21 mouse cellular contexts compared by ENCODE assay signal in genomic region chr19:36700937-36701336, GRCm38 (mm10). TPM values are rescaled to one million over a fixed set of nuclear protein-coding genes. Genes with fewer than 3 reads are reported as not detected.
A peak's percentile ranks its signal among the peaks of the same experiment; 100 is the strongest.
DNase-seq lines count a peak whose midpoint lies in the region; ATAC-seq and TF ChIP-seq lines count a peak whose summit lies in the region.
"Had no signal": no experiment of that assay in that cellular context is flagged by ENCODE, and none has a peak within 500 bp of the region (broad histone marks: within the 10 kb centered on the region; RNA-seq: fewer than 3 reads in every experiment).

No protein-coding gene starts in this region.

- H3K36me3 ChIP-seq in intestine, embryonic 14.5 days (ENCODE audit: control insufficient read depth, insufficient read depth, low read length), result no peaks in the 10 kb centered on the region
- H3K36me3 ChIP-seq in intestine, postnatal 0 days (ENCODE audit: control insufficient read depth, insufficient read depth), result no peaks in the 10 kb centered on the region
- H3K36me3 ChIP-seq in lung, postnatal 0 days (ENCODE audit: insufficient read depth, low read length), result no peaks in the 10 kb centered on the region
- H3K36me3 ChIP-seq in stomach, embryonic 15.5 days, result no peaks in the 10 kb centered on the region
- H3K36me3 ChIP-seq: hindbrain, embryonic 12.5 days; liver, embryonic 13.5 days; midbrain, embryonic 12.5 days; neural tube, embryonic 15.5 days had no signal

- no peak overlapping the region for H3K9ac ChIP-seq in intestine, embryonic 14.5 days (ENCODE audit: low read length)
- H3K9ac ChIP-seq in intestine, postnatal 0 days (ENCODE audit: low read depth, low read length), result no peak overlapping the region
- H3K9ac ChIP-seq in lung, postnatal 0 days (replicated peaks; ENCODE audit: low read depth), result no peak overlapping the region
- H3K9ac ChIP-seq in stomach, embryonic 15.5 days, result no peak overlapping the region
- H3K9ac ChIP-seq: forebrain, postnatal 0 days; hindbrain, embryonic 12.5 days; liver, embryonic 13.5 days; midbrain, embryonic 12.5 days; neural tube, embryonic 15.5 days had no signal

- H3K9me3 ChIP-seq in intestine, embryonic 14.5 days (ENCODE audit: control insufficient read depth, low read length), result no peaks in the 10 kb centered on the region
- no peaks in the 10 kb centered on the region for H3K9me3 ChIP-seq in intestine, postnatal 0 days (ENCODE audit: control insufficient read depth)
- no peaks in the 10 kb centered on the region; the same call in 1 of the 2 replicates for H3K9me3 ChIP-seq in lung, postnatal 0 days (ENCODE audit: low read length)
- H3K9me3 ChIP-seq in stomach, embryonic 15.5 days, result 0 out of 2 replicates have a peak, but pooled peaks cover 4% of the 10 kb centered on the region
- H3K9me3 ChIP-seq: liver, embryonic 13.5 days; midbrain, embryonic 12.5 days; neural tube, embryonic 15.5 days had no signal

- 0 out of 2 replicates have a peak, but pooled peaks have one; percentile 3 for ATAC-seq in frontal cortex, adult (ENCODE audit: low TSS enrichment)
- ATAC-seq in intestine, embryonic 14.5 days (replicated peaks; ENCODE audit: low FRiP score, low TSS enrichment, low read depth), result no peak
- no peak for ATAC-seq in intestine, postnatal 0 days
- no peak for ATAC-seq in lung, postnatal 0 days
- ATAC-seq in stomach, embryonic 15.5 days (ENCODE audit: insufficient read depth, low FRiP score, low read depth), result no peak
- ATAC-seq in granulocyte monocyte progenitor cell, adult 5-6 weeks (replicated peaks; ENCODE audit: poor library complexity, severe bottlenecking), result no peak
- ATAC-seq: forebrain, postnatal 0 days had no signal

- TF ChIP-seq CTCF in intestine, postnatal 0 days (IDR thresholded peaks at IDR 0.05; ENCODE audit: low read depth), result no peak
- TF ChIP-seq CTCF in lung, postnatal 0 days (IDR thresholded peaks at IDR 0.05), result no peak

- H3K4me1 ChIP-seq in intestine, embryonic 14.5 days (replicated peaks; ENCODE audit: control insufficient read depth, insufficient read depth, low read length), result peaks cover 25% of the 10 kb centered on the region; the same call in 1 of the 2 replicates
- no peaks in the 10 kb centered on the region for H3K4me1 ChIP-seq in intestine, postnatal 0 days (replicated peaks; ENCODE audit: control insufficient read depth, insufficient read depth, low read length)
- peaks cover 26% of the 10 kb centered on the region; the same call in 1 of the 2 replicates for H3K4me1 ChIP-seq in lung, postnatal 0 days (ENCODE audit: insufficient read depth, low read depth, low read length)
- H3K4me1 ChIP-seq in stomach, embryonic 15.5 days, result peaks cover 29% of the 10 kb centered on the region

- no peaks in the 10 kb centered on the region for H3K27me3 ChIP-seq in intestine, embryonic 14.5 days (replicated peaks; ENCODE audit: control insufficient read depth, insufficient read depth, low read length)
- H3K27me3 ChIP-seq in intestine, postnatal 0 days (replicated peaks; ENCODE audit: control insufficient read depth, insufficient read depth, low read length), result no peaks in the 10 kb centered on the region
- H3K27me3 ChIP-seq in lung, postnatal 0 days (replicated peaks; ENCODE audit: insufficient read depth, low read length), result no peaks in the 10 kb centered on the region
- no peaks in the 10 kb centered on the region for H3K27me3 ChIP-seq in stomach, embryonic 15.5 days (replicated peaks)
- H3K27me3 ChIP-seq: CH12.LX; hindbrain, embryonic 12.5 days; liver, embryonic 13.5 days; midbrain, embryonic 12.5 days; neural tube, embryonic 15.5 days had no signal

- H3K4me2 ChIP-seq in intestine, embryonic 14.5 days (ENCODE audit: low read length), result no peak overlapping the region
- H3K4me2 ChIP-seq in intestine, postnatal 0 days (replicated peaks; ENCODE audit: low read depth), result no peak overlapping the region
- H3K4me2 ChIP-seq in lung, postnatal 0 days (replicated peaks; ENCODE audit: low read depth, low read length), result no peak overlapping the region
- H3K4me2 ChIP-seq in stomach, embryonic 15.5 days, result no peak overlapping the region
- H3K4me2 ChIP-seq: hindbrain, embryonic 12.5 days; liver, embryonic 13.5 days; midbrain, embryonic 12.5 days; neural tube, embryonic 15.5 days had no signal

- WGBS in intestine, embryonic 14.5 days, result 59% methylated on average over 4 of the region's 4 CpGs
- 67% methylated on average over 4 of the region's 4 CpGs for WGBS in intestine, postnatal 0 days
- WGBS in lung, postnatal 0 days, result 61% methylated on average over 4 of the region's 4 CpGs
- 61% methylated on average over 4 of the region's 4 CpGs for WGBS in stomach, embryonic 15.5 days

- H3K4me3 ChIP-seq in intestine, embryonic 14.5 days (ENCODE audit: low read depth, low read length), result no peak overlapping the region
- H3K4me3 ChIP-seq in intestine, postnatal 0 days (ENCODE audit: low read depth, low read length), result no peak overlapping the region
- H3K4me3 ChIP-seq in lung, postnatal 0 days (ENCODE audit: low read depth, low read length), result no peak overlapping the region
- no peak overlapping the region for H3K4me3 ChIP-seq in stomach, embryonic 15.5 days (replicated peaks)
- H3K4me3 ChIP-seq: hindbrain, embryonic 12.5 days; liver, embryonic 13.5 days; midbrain, embryonic 12.5 days; myocyte; neural tube, embryonic 15.5 days had no signal

- no peak for TF ChIP-seq EP300 in lung, postnatal 0 days (IDR thresholded peaks at IDR 0.05)

- no peak for DNase-seq in frontal cortex, postnatal 36 days (ENCODE audit: low spot score in 2 of 2)
- DNase-seq in intestine, embryonic 14.5 days (ENCODE audit: low spot score), result no peak
- no peak for DNase-seq in lung, postnatal 0 days (ENCODE audit: low spot score)
- DNase-seq in lung, postnatal 4 days, result no peak
- DNase-seq: forebrain, postnatal 0 days; gastrocnemius, postnatal 14 days; kidney, adult 18-20 months; kidney, postnatal 14 days; liver, embryonic 13.5 days; right cerebral cortex, postnatal 25 days; thymus, adult 2 months had no signal

- peak overlapping the region; percentile 54 for H3K27ac ChIP-seq in intestine, embryonic 14.5 days (ENCODE audit: low read depth)
- H3K27ac ChIP-seq in intestine, postnatal 0 days (ENCODE audit: low read depth, low read length), result no peak overlapping the region
- peak overlapping the region; percentile 66 for H3K27ac ChIP-seq in lung, postnatal 0 days (ENCODE audit: low read length)
- H3K27ac ChIP-seq in stomach, embryonic 15.5 days, result peak overlapping the region; percentile 74
- H3K27ac ChIP-seq: hindbrain, embryonic 12.5 days; liver, embryonic 13.5 days; macrophage; midbrain, embryonic 12.5 days; neural tube, embryonic 15.5 days had no signal

RNA-seq across cellular contexts. Expression of gene Ppp1r3c, which starts 35.5 kb away (rescaled TPM):
- polyA plus RNA-seq in intestine, embryonic 14.5 days (2014; fragmentation: Nextera tagmentation; extraction: Ambion mirVana), result 10.0 and 11.7 TPM in 2 replicates
- polyA plus RNA-seq in intestine, postnatal 0 days (2015; fragmentation: Nextera tagmentation; extraction: Ambion mirVana), result 3.6 and 4.0 TPM in 2 replicates
- polyA plus RNA-seq in lung, postnatal 0 days (2015; fragmentation: Nextera tagmentation; extraction: Ambion mirVana), result 39.4 and 51.4 TPM in 2 replicates
- polyA plus RNA-seq in stomach, embryonic 15.5 days (2015; fragmentation: Nextera tagmentation; extraction: Ambion mirVana), result 20.8 and 22.0 TPM in 2 replicates
- total RNA-seq in granulocyte monocyte progenitor cell, adult 5-6 weeks (2014; fragmentation: Nextera tagmentation), result not detected in 2 replicates
- not detected in 2 replicates for total RNA-seq in granulocyte monocyte progenitor cell, adult 5-6 weeks (2017)
- total RNA-seq: CH12.LX had no signal
- polyA plus RNA-seq: myocyte had no signal
